Mouse (Mus musculus) intestine, postnatal 0 days (tissue): ENCODE measurements around the gene Slc17a5. TPM values are rescaled to one million over a fixed set of nuclear protein-coding genes. Genes with fewer than 3 reads are reported as not detected.

Experiments used
- ATAC-seq: fragments of 200-750 bp; cut with Nextera tagmentation; 2 replicates; pipeline ENCODE4 v1.8.0; 2017; ENCODE audit warnings: mild to moderate bottlenecking, moderate TSS enrichment, moderate library complexity
- H3K27ac ChIP-seq: fragments of 300-500 bp; sonication (generic); 2 replicates; pipeline ENCODE4 v1.5.1; 2014; ENCODE audit warnings: mild to moderate bottlenecking, low read depth, low read length, moderate library complexity
- H3K27me3 ChIP-seq: fragments of 300-500 bp; sonication (generic); replicated peaks from 2 replicates; pipeline ENCODE4 v1.6.1; 2014; ENCODE audit warnings: low read length, mixed read lengths; ENCODE audit not compliant: control insufficient read depth, insufficient read depth
- H3K36me3 ChIP-seq: fragments of 300-500 bp; sonication (generic); 2 replicates; pipeline ENCODE4 v1.6.1; 2014; ENCODE audit warnings: mild to moderate bottlenecking, moderate library complexity; ENCODE audit not compliant: control insufficient read depth, insufficient read depth
- H3K4me1 ChIP-seq: fragments of 300-500 bp; sonication (generic); replicated peaks from 2 replicates; pipeline ENCODE4 v1.6.1; 2014; ENCODE audit warnings: antibody characterized with exemption, low read length, mixed read lengths; ENCODE audit not compliant: control insufficient read depth, insufficient read depth
- H3K4me2 ChIP-seq: fragments of 300-500 bp; sonication (generic); replicated peaks from 2 replicates; pipeline ENCODE4 v1.6.1; 2014; ENCODE audit warnings: low read depth, mild to moderate bottlenecking, moderate library complexity
- H3K4me3 ChIP-seq: fragments of 300-500 bp; sonication (generic); 2 replicates; pipeline ENCODE4 v1.5.1; 2014; ENCODE audit warnings: low read depth, low read length
- H3K9ac ChIP-seq: fragments of 300-500 bp; sonication (generic); 2 replicates; pipeline ENCODE4 v1.6.1; 2014; ENCODE audit warnings: mild to moderate bottlenecking, low read depth, low read length
- H3K9me3 ChIP-seq: fragments of 300-500 bp; sonication (generic); 2 replicates; pipeline ENCODE4 v1.6.1; 2016; ENCODE audit warnings: mixed run types; ENCODE audit not compliant: control insufficient read depth
- CTCF ChIP-seq: sonication (generic); IDR thresholded peaks from 2 replicates; pipeline ENCODE4 v1.5.1; 2016; ENCODE audit warnings: low read depth, mild to moderate bottlenecking, control low read depth, antibody characterized with exemption, moderate library complexity
- WGBS: fragments of 180-500 bp; shearing (Covaris S2); extraction: QIAGEN DNeasy Blood & Tissue Kit; methylation state at CpG from one replicate; pipeline ENCODE4 v1.1.7; 2014; 5-methylcytosine and 5-hydroxymethylcytosine counted together
- polyA plus RNA-seq: library from polyadenylated mRNA; unstranded; fragments of >200 nt; fragmentation: Nextera tagmentation; extraction: Ambion mirVana; gene quantifications from 2 replicates; pipeline ENCODE4 v1.2.1, GENCODE M21; 2015

Slc17a5 gene
- polyA plus RNA-seq, 1 experiment from 2014 or later, result 250 TPM

- Histone ChIP-seq H3K4me1 (no peaks in the 10 kb centered on the region), H3K4me2 (no peak overlapping the region), H3K36me3 (no peaks in the 10 kb centered on the region), H3K4me3 (no peak overlapping the region), H3K9ac (no peak overlapping the region), H3K27ac (no peak overlapping the region), H3K27me3 (no peaks in the 10 kb centered on the region), H3K9me3 (no peaks in the 10 kb centered on the region)
- ATAC-seq, result no peak
- 88% methylated on average over 4 of the region's 4 CpGs for WGBS
- no peak for TF ChIP-seq CTCF
Measured at GRCm38 (mm10) chr9:78514681-78515080, 73.2 kb downstream of the Slc17a5 start.

GRCm38 (mm10) chr9:78513776-78514500, 73.9 kb downstream of the Slc17a5 start:
- H3K9me3 ChIP-seq, result no peaks in the 10 kb centered on the region
- WGBS, result 62% methylated on average over 6 of the region's 6 CpGs
- H3K4me2 ChIP-seq, result no peak overlapping the region
- H3K36me3 ChIP-seq, result no peaks in the 10 kb centered on the region
- H3K4me1 ChIP-seq, result no peaks in the 10 kb centered on the region
- H3K4me3 ChIP-seq, result no peak overlapping the region
- H3K9ac ChIP-seq, result no peak overlapping the region
- no peaks in the 10 kb centered on the region for H3K27me3 ChIP-seq
- no peak for TF ChIP-seq CTCF
- ATAC-seq, result no peak
- 0 out of 2 replicates have a peak overlapping the region, but pooled peaks have one; percentile 23 for H3K27ac ChIP-seq

- Histone ChIP-seq H3K9ac (no peak overlapping the region), H3K9me3 (no peaks in the 10 kb centered on the region), H3K4me2 (no peak overlapping the region), H3K4me1 (no peaks in the 10 kb centered on the region), H3K27ac (no peak overlapping the region), H3K27me3 (no peaks in the 10 kb centered on the region), H3K4me3 (no peak overlapping the region), H3K36me3 (no peaks in the 10 kb centered on the region)
- WGBS, result 90% methylated on average over 5 of the region's 5 CpGs
- no peak for TF ChIP-seq CTCF
- ATAC-seq, result no peak
Measured at GRCm38 (mm10) chr9:78511705-78512104, 76.1 kb downstream of the Slc17a5 start.

GRCm38 (mm10) chr9:78508106-78508786, 79.6 kb downstream of the Slc17a5 start:
- Histone ChIP-seq H3K9me3 (no peaks in the 10 kb centered on the region), H3K4me2 (no peak overlapping the region; the same call in 1 of the 2 replicates), H3K27ac (no peak overlapping the region), H3K4me1 (no peaks in the 10 kb centered on the region), H3K9ac (no peak overlapping the region), H3K4me3 (no peak overlapping the region), H3K36me3 (no peaks in the 10 kb centered on the region), H3K27me3 (no peaks in the 10 kb centered on the region)
- ATAC-seq, result no peak
- TF ChIP-seq CTCF, result no peak
- WGBS, result 61% methylated on average over 16 of the region's 16 CpGs

- no peak for ATAC-seq
- no peak overlapping the region for H3K4me3 ChIP-seq
- H3K9ac ChIP-seq, result no peak overlapping the region
- H3K27ac ChIP-seq, result no peak overlapping the region
- no peaks in the 10 kb centered on the region for H3K27me3 ChIP-seq
- TF ChIP-seq CTCF, result no peak
- no peaks in the 10 kb centered on the region for H3K9me3 ChIP-seq
- H3K4me1 ChIP-seq, result no peaks in the 10 kb centered on the region
- WGBS, result 60% methylated on average over 5 of the region's 7 CpGs
- H3K36me3 ChIP-seq, result no peaks in the 10 kb centered on the region
- 0 out of 2 replicates have a peak overlapping the region, but pooled peaks have one; percentile 6 for H3K4me2 ChIP-seq
Measured at GRCm38 (mm10) chr9:78506722-78507077, 81.1 kb downstream of the Slc17a5 start.

GRCm38 (mm10) chr9:78506002-78506721, 81.7 kb downstream of the Slc17a5 start:
- H3K4me3 ChIP-seq, result no peak overlapping the region
- no peaks in the 10 kb centered on the region for H3K4me1 ChIP-seq
- H3K9me3 ChIP-seq, result no peaks in the 10 kb centered on the region
- TF ChIP-seq CTCF, result no peak
- no peaks in the 10 kb centered on the region for H3K36me3 ChIP-seq
- WGBS, result 28% methylated on average over 11 of the region's 11 CpGs
- no peak overlapping the region for H3K9ac ChIP-seq
- H3K27ac ChIP-seq, result no peak overlapping the region
- H3K4me2 ChIP-seq, result 0 out of 2 replicates have a peak overlapping the region, but pooled peaks have one; percentile 6
- H3K27me3 ChIP-seq, result no peaks in the 10 kb centered on the region
- ATAC-seq, result no peak
